Mouse (Mus musculus) stomach, embryonic 15.5 days (tissue): ENCODE results near the gene Rilpl1. TPM values are rescaled to one million over a fixed set of nuclear protein-coding genes. Genes with fewer than 3 reads are reported as not detected.

Experiments used
- ATAC-seq: fragments of 200-750 bp; cut with Nextera tagmentation; 2 replicates; pipeline ENCODE4 v1.8.0; 2017; ENCODE audit warnings: low read depth, moderate number of reproducible peaks, moderate TSS enrichment; ENCODE audit not compliant: insufficient read depth, low FRiP score
- H3K27ac ChIP-seq: fragments of 300-500 bp; sonication (generic); 2 replicates; pipeline ENCODE4 v1.5.1; 2015; ENCODE audit warnings: mild to moderate bottlenecking, inconsistent platforms
- H3K27me3 ChIP-seq: fragments of 300-500 bp; sonication (generic); replicated peaks from 2 replicates; pipeline ENCODE4 v1.6.1; 2015; ENCODE audit warnings: inconsistent platforms
- H3K36me3 ChIP-seq: fragments of 300-500 bp; sonication (generic); 2 replicates; pipeline ENCODE4 v1.6.1; 2015; ENCODE audit warnings: inconsistent platforms
- H3K4me1 ChIP-seq: fragments of 300-500 bp; sonication (generic); 2 replicates; pipeline ENCODE4 v1.6.1; 2015; ENCODE audit warnings: inconsistent platforms
- H3K4me2 ChIP-seq: fragments of 300-500 bp; sonication (generic); 2 replicates; pipeline ENCODE4 v1.6.1; 2015; ENCODE audit warnings: mild to moderate bottlenecking, inconsistent platforms
- H3K4me3 ChIP-seq: fragments of 300-500 bp; sonication (generic); replicated peaks from 2 replicates; pipeline ENCODE4 v1.5.1; 2015; ENCODE audit warnings: inconsistent platforms
- H3K9ac ChIP-seq: fragments of 300-500 bp; sonication (generic); 2 replicates; pipeline ENCODE4 v1.6.1; 2015; ENCODE audit warnings: inconsistent platforms
- H3K9me3 ChIP-seq: fragments of 300-500 bp; sonication (generic); 2 replicates; pipeline ENCODE4 v1.6.1; 2016; ENCODE audit warnings: inconsistent platforms
- WGBS: fragments of 180-500 bp; shearing (Covaris S2); methylation state at CpG from one replicate; pipeline ENCODE4 v1.1.7; 2015; 5-methylcytosine and 5-hydroxymethylcytosine counted together
- polyA plus RNA-seq: library from polyadenylated mRNA; unstranded; fragments of >200 nt; fragmentation: Nextera tagmentation; extraction: Ambion mirVana; gene quantifications from 2 replicates; pipeline ENCODE4 v1.2.1, GENCODE M21; 2015

Rilpl1 gene
- polyA plus RNA-seq, 1 experiment from 2014 or later: 15.1 TPM

- Histone ChIP-seq H3K27ac (peak overlapping the region; percentile 93), H3K27me3 (no peaks in the 10 kb centered on the region), H3K4me3 (peak overlapping the region; percentile 83), H3K36me3 (peaks cover 18% of the 10 kb centered on the region), H3K4me2 (peak overlapping the region; percentile 64), H3K4me1 (peaks cover 39% of the 10 kb centered on the region), H3K9me3 (no peaks in the 10 kb centered on the region), H3K9ac (peak overlapping the region; percentile 80)
- ATAC-seq: peak; percentile 24; the same call in 1 of the 2 replicates
- under 1% methylated on average over 55 of the region's 77 CpGs for WGBS
Measured at GRCm38 (mm10) chr5:124445621-124446293, 85.4 kb downstream of the Rilpl1 start.

- ATAC-seq: peak; percentile 80
Measured at GRCm38 (mm10) chr5:124444661-124445561, 86.3 kb downstream of the Rilpl1 start.

GRCm38 (mm10) chr5:124444208-124444607 lies 87.0 kb downstream of the Rilpl1 start:
- Histone ChIP-seq H3K27me3 (no peaks in the 10 kb centered on the region), H3K4me2 (peak overlapping the region; percentile 64), H3K27ac (peak overlapping the region; percentile 77; the same call in 1 of the 2 replicates), H3K9ac (no peak overlapping the region), H3K4me3 (peak overlapping the region; percentile 83; the same call in 1 of the 2 replicates), H3K36me3 (peaks cover 13% of the 10 kb centered on the region), H3K9me3 (no peaks in the 10 kb centered on the region), H3K4me1 (peaks cover 30% of the 10 kb centered on the region)
- 73% methylated on average over 3 of the region's 3 CpGs for WGBS
- no peak for ATAC-seq

More at GRCm38 (mm10) chr5:124444661-124445561, 86.3 kb downstream of the Rilpl1 start:
- H3K4me3 ChIP-seq: peak overlapping the region; percentile 83
- H3K27me3 ChIP-seq: no peaks in the 10 kb centered on the region
- H3K9ac ChIP-seq: peak overlapping the region; percentile 80
- 8% methylated on average over 32 of the region's 66 CpGs for WGBS
- peaks cover 34% of the 10 kb centered on the region for H3K4me1 ChIP-seq
- peak overlapping the region; percentile 64 for H3K4me2 ChIP-seq
- H3K36me3 ChIP-seq: peaks cover 13% of the 10 kb centered on the region
- H3K27ac ChIP-seq: peak overlapping the region; percentile 93
- H3K9me3 ChIP-seq: no peaks in the 10 kb centered on the region

Other genes starting within 250 kb of the Rilpl1 start
- gene Mphosph9, start 203.4 kb downstream of the Rilpl1 start, polyA plus RNA-seq: 10.4 and 10.8 TPM in 2 replicates
- 16.2 and 16.4 TPM in 2 replicates for gene 2810006K23Rik, start 203.3 kb downstream of the Rilpl1 start, polyA plus RNA-seq
- 130 and 165 TPM in 2 replicates for gene Cdk2ap1, start 168.3 kb downstream of the Rilpl1 start, polyA plus RNA-seq
- 77.3 and 81.5 TPM in 2 replicates for gene Sbno1, start 105.4 kb downstream of the Rilpl1 start, polyA plus RNA-seq
- 92.6 and 104 TPM in 2 replicates for gene Kmt5a, start 91.5 kb downstream of the Rilpl1 start, polyA plus RNA-seq
- 31.5 and 32.0 TPM in 2 replicates for gene Rilpl2, start 53.0 kb downstream of the Rilpl1 start, polyA plus RNA-seq
- gene Snrnp35, start 48.3 kb downstream of the Rilpl1 start, polyA plus RNA-seq: 22.5 and 25.0 TPM in 2 replicates
- gene Tmed2, start 9.3 kb upstream of the Rilpl1 start, polyA plus RNA-seq: 589 and 688 TPM in 2 replicates
- 14.1 and 17.1 TPM in 2 replicates for gene Ddx55, start 21.5 kb upstream of the Rilpl1 start, polyA plus RNA-seq
- 73.7 and 77.1 TPM in 2 replicates for gene Eif2b1, start 47.7 kb upstream of the Rilpl1 start, polyA plus RNA-seq
- gene Gtf2h3, start 47.7 kb upstream of the Rilpl1 start, polyA plus RNA-seq: 53.1 and 54.9 TPM in 2 replicates
- 39.1 and 43.4 TPM in 2 replicates for gene Atp6v0a2, start 97.2 kb upstream of the Rilpl1 start, polyA plus RNA-seq
- 0.01 and 0.06 TPM in 2 replicates for gene Dnah10, start 193.7 kb upstream of the Rilpl1 start, polyA plus RNA-seq